Mouse (Mus musculus): ENCODE measurements around the gene Rtn2.

- TF ChIP-seq CTCF (IDR thresholded peaks at IDR 0.05; ENCODE audit: borderline replicate concordance, insufficient read depth, low read depth, low read length) (no peak), POLR2A (IDR thresholded peaks at IDR 0.05; ENCODE audit: borderline replicate concordance, insufficient read depth, low read length) (no peak)
Measured at GRCm38 (mm10) chr7:19297794-19298193, 15.4 kb downstream of the Rtn2 start.

Measured in cerebellum, adult 2 months (tissue).